10 mouse cellular contexts compared by ENCODE assay signal in the genomic region with DNA sequence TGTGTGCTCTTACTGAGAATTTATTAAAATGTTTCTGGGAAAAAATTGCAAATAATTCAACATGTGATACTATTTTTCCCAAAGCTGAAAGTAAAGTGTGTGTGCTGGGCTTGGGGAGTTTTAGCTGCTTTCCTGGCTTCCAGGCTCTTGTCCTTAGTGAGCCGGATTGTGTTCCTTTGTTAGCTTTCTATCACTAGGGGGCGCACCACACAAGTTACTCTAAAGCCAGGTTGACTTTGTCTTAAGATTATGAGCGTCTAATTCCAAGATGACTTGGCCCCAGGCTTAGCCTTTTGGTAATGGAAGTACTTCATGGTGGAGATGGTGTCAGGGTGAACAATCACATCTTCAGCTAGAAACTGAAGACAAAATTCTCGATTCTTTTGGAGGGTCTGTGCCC.
DNase-seq lines count a peak whose midpoint lies in the region; ATAC-seq lines count a peak whose summit lies in the region.
"Had no signal": no experiment of that assay in that cellular context is flagged by ENCODE, and none has a peak within 500 bp of the region (broad histone marks: within the 10 kb centered on the region; RNA-seq: fewer than 3 reads in every experiment).

No protein-coding gene starts in this region.

- no peaks in the 10 kb centered on the region for H3K9me3 ChIP-seq in hindbrain, embryonic 11.5 days (ENCODE audit: control insufficient read depth, low read length)
- H3K9me3 ChIP-seq in hindbrain, embryonic 16.5 days (ENCODE audit: control insufficient read depth, low read length): no peaks in the 10 kb centered on the region
- H3K9me3 ChIP-seq: limb, embryonic 12.5 days had no signal

- no peak overlapping the region for H3K4me2 ChIP-seq in hindbrain, embryonic 11.5 days (replicated peaks; ENCODE audit: low read depth, low read length)
- no peak overlapping the region for H3K4me2 ChIP-seq in hindbrain, embryonic 16.5 days (ENCODE audit: low read length)
- H3K4me2 ChIP-seq: limb, embryonic 12.5 days had no signal

- no peak overlapping the region for H3K27ac ChIP-seq in hindbrain, embryonic 11.5 days (ENCODE audit: low read depth, low read length)
- H3K27ac ChIP-seq in hindbrain, embryonic 16.5 days (ENCODE audit: low read depth, low read length): no peak overlapping the region
- H3K27ac ChIP-seq: limb, embryonic 12.5 days had no signal

- intact Hi-C loops in heart, postnatal 25 days (cut with DNase I): loop anchor here (10.0 kb wide), 1 partner anchor 1652 kb away; no protein-coding TSS in a partner anchor

- no peaks in the 10 kb centered on the region for H3K36me3 ChIP-seq in hindbrain, embryonic 11.5 days (ENCODE audit: control insufficient read depth, insufficient read depth, low read length)
- no peaks in the 10 kb centered on the region for H3K36me3 ChIP-seq in hindbrain, embryonic 16.5 days (ENCODE audit: control insufficient read depth, insufficient read depth, low read length)
- H3K36me3 ChIP-seq: limb, embryonic 12.5 days had no signal

- WGBS in hindbrain, embryonic 11.5 days: 80% methylated on average over 4 of the region's 4 CpGs
- 77% methylated on average over 4 of the region's 4 CpGs for WGBS in hindbrain, embryonic 16.5 days

- no peak overlapping the region for H3K4me3 ChIP-seq in hindbrain, embryonic 11.5 days (ENCODE audit: low read depth, low read length)
- H3K4me3 ChIP-seq in hindbrain, embryonic 16.5 days (ENCODE audit: low read length): no peak overlapping the region
- H3K4me3 ChIP-seq: limb, embryonic 12.5 days; myocyte had no signal

- DNase-seq in hindbrain, embryonic 11.5 days (ENCODE audit: low spot score): peak; percentile 23
- DNase-seq in A20 (ENCODE audit: low read depth, low spot score) (peak; percentile 49), NIH3T3 (ENCODE audit: low read depth) (peak; percentile 22)
- DNase-seq in kidney, postnatal 10 days: peak; percentile 30
- DNase-seq in neural tube, embryonic 10.5 days (ENCODE audit: extremely low spot score, low spot score): no peak
- no peak for DNase-seq in heart, postnatal 25 days (ENCODE audit: low spot score)
- DNase-seq in left cerebral cortex, adult 8-10 months (ENCODE audit: low spot score in 2 of 2): no peak

- no peaks in the 10 kb centered on the region for H3K27me3 ChIP-seq in hindbrain, embryonic 11.5 days (ENCODE audit: control insufficient read depth, insufficient read depth, low read length)
- no peaks in the 10 kb centered on the region for H3K27me3 ChIP-seq in hindbrain, embryonic 16.5 days (replicated peaks; ENCODE audit: control insufficient read depth, insufficient read depth, low read length)
- H3K27me3 ChIP-seq: limb, embryonic 12.5 days had no signal

- no peaks in the 10 kb centered on the region for H3K4me1 ChIP-seq in hindbrain, embryonic 11.5 days (replicated peaks; ENCODE audit: control insufficient read depth, insufficient read depth, low read length)
- H3K4me1 ChIP-seq in hindbrain, embryonic 16.5 days (ENCODE audit: control insufficient read depth, insufficient read depth, low read depth, low read length): peaks cover 3% of the 10 kb centered on the region; the same call in 1 of the 2 replicates
- H3K4me1 ChIP-seq: limb, embryonic 12.5 days had no signal

- H3K9ac ChIP-seq in hindbrain, embryonic 11.5 days (ENCODE audit: low read depth, low read length): no peak overlapping the region
- H3K9ac ChIP-seq in hindbrain, embryonic 16.5 days (ENCODE audit: low read depth, low read length): no peak overlapping the region
- H3K9ac ChIP-seq: limb, embryonic 12.5 days had no signal

- ATAC-seq in hindbrain, embryonic 11.5 days (ENCODE audit: low FRiP score): no peak
- no peak for ATAC-seq in hindbrain, embryonic 16.5 days

Comparison
In these comparisons a context has a peak if more than half of its experiments do, and no peak if none do; other contexts are left out.
1. DNase-seq: peak in hindbrain, embryonic 11.5 days (single experiment), A20 (single experiment), NIH3T3 (single experiment) and kidney, postnatal 10 days (single experiment); none in neural tube, embryonic 10.5 days (single experiment), heart, postnatal 25 days (single experiment) and left cerebral cortex, adult 8-10 months (0 of 2).